14 mouse cellular contexts compared by ENCODE assay signal in the genomic region with DNA sequence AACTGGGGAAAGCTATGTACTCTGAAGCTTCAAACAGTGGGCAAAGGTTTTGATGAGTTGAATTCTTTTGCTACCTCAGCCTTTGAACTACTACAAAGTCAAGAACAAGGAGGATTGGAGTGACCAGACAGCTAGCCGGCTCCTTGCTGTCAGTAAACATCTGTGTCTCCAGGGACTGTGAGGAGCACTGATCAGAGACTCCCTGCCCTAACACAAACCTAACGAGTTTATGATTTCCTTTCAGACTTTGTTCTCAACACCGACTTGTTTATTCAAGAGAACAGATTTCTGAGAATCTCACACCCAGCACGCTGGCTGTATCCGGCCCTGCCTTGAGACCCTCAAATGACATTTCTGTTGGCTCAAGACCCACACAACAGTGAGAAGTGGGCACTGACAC.
"Had no signal": no experiment of that assay in that cellular context is flagged by ENCODE, and none has a peak within 500 bp of the region (broad histone marks: within the 10 kb centered on the region; RNA-seq: fewer than 3 reads in every experiment).

No protein-coding gene starts in this region.

- DNase-seq: kidney, postnatal 4 days; lung, adult 2 months; lung, postnatal 10 days; lung, postnatal 4 days; retina, postnatal 1 day; right cerebral cortex, postnatal 4 days; thymus, adult 2 months; thymus, postnatal 25 days had no signal

- H3K4me3 ChIP-seq: layer of hippocampus, adult 2 months; limb, embryonic 10.5 days; midbrain, embryonic 10.5 days; midbrain, embryonic 15.5 days; neural tube, embryonic 13.5 days; stomach, embryonic 15.5 days had no signal

- H3K9ac ChIP-seq: midbrain, embryonic 15.5 days; neural tube, embryonic 13.5 days; stomach, embryonic 15.5 days had no signal

- H3K27ac ChIP-seq: layer of hippocampus, adult 2 months; limb, embryonic 10.5 days; midbrain, embryonic 10.5 days; midbrain, embryonic 15.5 days; neural tube, embryonic 13.5 days; stomach, embryonic 15.5 days had no signal

- H3K9me3 ChIP-seq: limb, embryonic 10.5 days; midbrain, embryonic 10.5 days; midbrain, embryonic 15.5 days; neural tube, embryonic 13.5 days; stomach, embryonic 15.5 days had no signal

- H3K27me3 ChIP-seq: midbrain, embryonic 15.5 days; neural tube, embryonic 13.5 days; stomach, embryonic 15.5 days had no signal

- H3K4me2 ChIP-seq: midbrain, embryonic 15.5 days; neural tube, embryonic 13.5 days; stomach, embryonic 15.5 days had no signal

- H3K4me1 ChIP-seq: midbrain, embryonic 15.5 days had no signal

- ATAC-seq: midbrain, embryonic 15.5 days had no signal

- H3K36me3 ChIP-seq: limb, embryonic 10.5 days; midbrain, embryonic 10.5 days; midbrain, embryonic 15.5 days; neural tube, embryonic 13.5 days; stomach, embryonic 15.5 days had no signal
